Mouse (Mus musculus) MEL (cell line): Measurements from ENCODE around the gene Noa1. TPM values are rescaled to one million over a fixed set of nuclear protein-coding genes. Genes with fewer than 3 reads are reported as not detected.

Experiments
- DNase-seq: peaks from one replicate; pipeline ENCODE4 v3.0.0; 2011; ENCODE audit warnings: low read depth, low spot score
- H3K27ac ChIP-seq: 2 replicates; pipeline ENCODE4 v1.5.1; 2012; ENCODE audit warnings: low read depth, mild to moderate bottlenecking, control low read depth, low read length, moderate library complexity; ENCODE audit not compliant: control insufficient read depth
- H3K27me3 ChIP-seq, 2 experiments: fragments of 150-350 bp in 1 of 2; sonication (generic) in 1 of 2; 2 replicates each; pipeline ENCODE4 v1.6.1; 2012; ENCODE audit warnings: low read length in 2 of 2, mild to moderate bottlenecking in 2 of 2, improper control_type of control experiment in 1 of 2, moderate library complexity in 1 of 2; ENCODE audit not compliant: insufficient read depth in 2 of 2, control insufficient read depth in 1 of 2
- H3K36me3 ChIP-seq, 2 experiments: 2 replicates each; pipeline ENCODE4 v1.6.1; 2012 to 2014; ENCODE audit warnings: low read length in 2 of 2, improper control_type of control experiment in 1 of 2, inconsistent platforms in 1 of 2, mild to moderate bottlenecking in 1 of 2; ENCODE audit not compliant: insufficient read depth in 2 of 2, control insufficient read depth in 1 of 2
- H3K4me1 ChIP-seq, 2 experiments: fragments of 150-350 bp in 1 of 2; sonication (generic) in 1 of 2; 2 replicates each; pipeline ENCODE4 v1.6.1; 2012; ENCODE audit warnings: low read length in 2 of 2, improper control_type of control experiment in 1 of 2, mild to moderate bottlenecking in 1 of 2; ENCODE audit not compliant: insufficient read depth in 2 of 2, control insufficient read depth in 1 of 2
- H3K4me3 ChIP-seq, 2 experiments: fragments of 150-350 bp in 1 of 2; sonication (generic) in 1 of 2; 2 replicates each; pipeline ENCODE4 v1.5.1; 2012; ENCODE audit warnings: low read depth in 2 of 2, low read length in 2 of 2, mild to moderate bottlenecking in 2 of 2, moderate library complexity in 2 of 2, control low read depth in 1 of 2, improper control_type of control experiment in 1 of 2; ENCODE audit not compliant: control insufficient read depth in 1 of 2, insufficient read depth in 1 of 2
- H3K79me2 ChIP-seq: 2 replicates; pipeline ENCODE4 v1.6.1; 2012; ENCODE audit warnings: mild to moderate bottlenecking, low read length, moderate library complexity; ENCODE audit not compliant: control insufficient read depth, poor library complexity, insufficient read depth
- H3K9ac ChIP-seq: 2 replicates; pipeline ENCODE4 v1.6.1; 2012; ENCODE audit warnings: low read depth, mild to moderate bottlenecking, control low read depth, low read length, moderate library complexity; ENCODE audit not compliant: control insufficient read depth, poor library complexity, severe bottlenecking
- H3K9me3 ChIP-seq: fragments of 150-350 bp; sonication (generic); replicated peaks from 2 replicates; pipeline ENCODE4 v1.6.1; 2012; ENCODE audit warnings: mild to moderate bottlenecking, low read length, improper control_type of control experiment, moderate library complexity; ENCODE audit not compliant: insufficient read depth
- CHD1 ChIP-seq: IDR thresholded peaks from 2 replicates; pipeline ENCODE4 v1.6.1; 2012; ENCODE audit warnings: low read depth, mild to moderate bottlenecking, inconsistent platforms, low read length, improper control_type of control experiment
- E2F4 ChIP-seq: IDR thresholded peaks from 2 replicates; pipeline ENCODE4 v1.6.1; 2011; ENCODE audit warnings: low read depth, low read length, improper control_type of control experiment, borderline replicate concordance
- HCFC1 ChIP-seq: IDR thresholded peaks from 2 replicates; pipeline ENCODE4 v1.6.1; 2012; ENCODE audit warnings: low read depth, mild to moderate bottlenecking, inconsistent platforms, low read length, improper control_type of control experiment, moderate library complexity
- MAX ChIP-seq: IDR thresholded peaks from 2 replicates; pipeline ENCODE4 v1.6.1; 2011; ENCODE audit warnings: low read length, improper control_type of control experiment
- NRF1 ChIP-seq: IDR thresholded peaks from 2 replicates; pipeline ENCODE4 v1.6.1; 2014; ENCODE audit warnings: low read depth, mild to moderate bottlenecking, inconsistent platforms, low read length, improper control_type of control experiment, moderate library complexity; ENCODE audit not compliant: poor library complexity, insufficient read depth, severe bottlenecking
- SIN3A ChIP-seq: IDR thresholded peaks from 2 replicates; pipeline ENCODE4 v1.6.1; 2012; ENCODE audit warnings: low read length, improper control_type of control experiment, inconsistent platforms
- TAL1 ChIP-seq: IDR thresholded peaks from 2 replicates; pipeline ENCODE4 v1.6.1; 2012; ENCODE audit warnings: mild to moderate bottlenecking, inconsistent platforms, low read length, moderate library complexity, mixed read lengths
- USF1 ChIP-seq: IDR thresholded peaks from 2 replicates; pipeline ENCODE4 v1.6.1; 2014; ENCODE audit warnings: low read depth, mild to moderate bottlenecking, inconsistent platforms, low read length, improper control_type of control experiment, moderate library complexity
- USF2 ChIP-seq, 2 experiments: IDR thresholded peaks; 2 replicates each; pipeline ENCODE4 v1.6.1; 2011 to 2012; ENCODE audit warnings: improper control_type of control experiment in 2 of 2, low read length in 2 of 2, borderline replicate concordance in 1 of 2, inconsistent platforms in 1 of 2, low read depth in 1 of 2, mild to moderate bottlenecking in 1 of 2; ENCODE audit not compliant: insufficient read depth in 1 of 2
- ZC3H11A ChIP-seq: IDR thresholded peaks from 2 replicates; pipeline ENCODE4 v1.6.1; 2012; ENCODE audit warnings: low read depth, mild to moderate bottlenecking, inconsistent platforms, low read length, improper control_type of control experiment
- ZKSCAN1 ChIP-seq: IDR thresholded peaks from 2 replicates; pipeline ENCODE4 v1.6.1; 2012; ENCODE audit warnings: low read depth, mild to moderate bottlenecking, inconsistent platforms, low read length, improper control_type of control experiment, moderate library complexity
- polyA plus RNA-seq, 2 experiments: library from polyadenylated mRNA; stranded (reverse) in 1 of 2; unstranded in 1 of 2; fragments of >175 nt in 1 of 2; fragments of >200 nt in 1 of 2; gene quantifications; 2 replicates each; pipeline versions ENCODE4 v1.2.1 to v1.2.4; 2012; ENCODE audit warnings: low replicate concordance in 2 of 2, low read depth in 1 of 2; ENCODE audit not compliant: insufficient read length in 2 of 2, insufficient read depth in 1 of 2, missing spikeins in 1 of 2
- total RNA-seq: library from RNA; depleted of rRNA; stranded (reverse); fragments of 300-350 nt; gene quantifications from 2 replicates; pipeline ENCODE4 v1.2.3, GENCODE M21; 2012

Gene Noa1
- total and polyA plus RNA-seq, 3 experiments = 52.4 to 265 (median 96.2) TPM

DNA sequence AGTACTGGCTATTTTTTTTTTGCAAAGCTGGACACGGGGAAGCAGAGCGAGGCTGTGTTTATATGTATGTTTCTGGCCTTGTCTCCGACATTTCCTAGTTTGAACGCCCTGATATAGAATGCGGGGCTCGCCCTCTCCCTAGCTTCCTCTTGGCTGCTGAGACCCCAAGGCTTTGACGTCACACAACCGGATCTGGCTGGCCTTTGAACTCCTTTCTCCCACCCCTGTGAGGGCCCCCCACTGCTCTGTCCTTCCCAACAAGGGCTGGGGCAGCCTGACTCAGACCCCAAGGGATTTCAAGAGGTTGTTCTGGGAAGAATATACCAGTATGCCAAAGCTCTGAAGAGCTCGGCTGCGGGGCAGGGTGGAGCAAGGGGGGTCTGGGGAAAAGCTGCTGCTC lies 48.5 kb upstream of the Noa1 start:
- Histone ChIP-seq H3K4me3 (no peak overlapping the region), H3K9ac (no peak overlapping the region), H3K27ac (no peak overlapping the region)

DNA sequence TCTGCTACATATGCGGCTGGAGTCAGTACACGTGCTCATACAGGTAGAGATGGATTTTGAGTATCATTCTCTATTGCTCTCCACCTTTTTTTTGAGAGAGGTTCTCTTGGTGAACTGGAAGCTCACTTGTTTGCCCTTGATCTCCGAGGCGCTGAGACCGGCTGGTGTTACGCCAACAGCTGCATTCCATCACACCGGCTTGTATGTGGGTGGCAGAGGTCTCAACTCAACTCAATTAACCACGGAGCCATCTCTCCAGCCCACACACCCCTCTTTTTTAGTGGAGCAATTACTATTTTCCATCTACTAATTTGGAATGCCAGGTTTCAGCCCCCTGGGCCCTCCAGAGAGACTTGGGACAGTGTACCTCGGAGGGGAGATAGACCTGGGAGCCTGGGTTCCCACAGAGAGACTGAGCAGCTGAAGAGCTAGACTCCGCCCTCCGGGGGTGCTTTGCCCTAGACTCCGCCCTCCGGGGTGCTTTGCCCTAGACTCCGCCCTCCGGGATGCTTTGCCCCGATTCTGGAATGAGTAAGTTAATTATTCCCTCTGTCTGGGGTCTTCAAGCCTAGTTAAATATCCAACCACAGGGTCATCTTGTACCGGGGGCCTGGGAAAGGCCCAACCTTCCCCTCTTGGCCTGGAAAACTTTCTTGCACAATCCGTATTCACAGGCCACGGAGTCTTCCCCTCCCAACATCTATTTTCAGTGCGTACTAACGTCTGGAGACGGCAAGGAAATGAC lies 47.7 kb upstream of the Noa1 start:
- no peak overlapping the region for H3K9ac ChIP-seq
- no peak overlapping the region for H3K4me3 ChIP-seq
- H3K27ac ChIP-seq = no peak overlapping the region
- no peak for TF ChIP-seq TAL1
- DNase-seq = no peak
- no peaks in the 10 kb centered on the region for H3K36me3 ChIP-seq
- H3K27me3 ChIP-seq = peaks cover 2 to 7% of the 10 kb centered on the region in 2 experiments; a peak in 3 of 4 replicates
- H3K9me3 ChIP-seq = no peaks in the 10 kb centered on the region
- no peaks in the 10 kb centered on the region; the same call in 1 of the 2 replicates for H3K79me2 ChIP-seq
- H3K4me1 ChIP-seq = no peaks in the 10 kb centered on the region

More for the DNA sequence above, 48.5 kb upstream of the Noa1 start:
- Histone ChIP-seq H3K9me3 (no peaks in the 10 kb centered on the region), H3K36me3 (no peaks in the 10 kb centered on the region), H3K4me1 (no peaks in the 10 kb centered on the region), H3K79me2 (no peaks in the 10 kb centered on the region; the same call in 1 of the 2 replicates)
- no peak for DNase-seq
- no peak for TF ChIP-seq ZKSCAN1
- TF ChIP-seq MAX = no peak
- TF ChIP-seq SIN3A = no peak
- no peak for TF ChIP-seq ZC3H11A
- no peak for TF ChIP-seq HCFC1
- TF ChIP-seq CHD1 = no peak
- TF ChIP-seq NRF1 = no peak
- TF ChIP-seq USF2 (IDR thresholded peaks at IDR 0.05; ENCODE audit: borderline replicate concordance in 1 of 2, insufficient read depth in 1 of 2, low read depth in 1 of 2, low read length in 2 of 2) = no peak
- TF ChIP-seq E2F4 = no peak
- no peak for TF ChIP-seq USF1
- TF ChIP-seq, all 39 proteins: peak for 0
- H3K27me3 ChIP-seq = peaks cover 2 to 7% of the 10 kb centered on the region in 2 experiments; a peak in 3 of 4 replicates
